Mouse (Mus musculus) cortical plate, adult 2 months (tissue): Measurements from ENCODE around the gene Atg9b. TPM values are rescaled to one million over a fixed set of nuclear protein-coding genes. Genes with fewer than 3 reads are reported as not detected.
A peak's percentile ranks its signal among the peaks of the same experiment; 100 is the strongest.

Experiments used
- H3K27ac ChIP-seq: fragments of 200-500 bp; 2 replicates; pipeline ENCODE4 v1.5.1; 2012; ENCODE audit warnings: low read length, control low read depth, inconsistent platforms; ENCODE audit not compliant: insufficient read depth
- H3K4me1 ChIP-seq: fragments of 200-500 bp; 2 replicates; pipeline ENCODE4 v1.6.1; 2011; ENCODE audit warnings: low read length; ENCODE audit not compliant: control insufficient read depth, insufficient read depth
- H3K4me3 ChIP-seq: fragments of 200-500 bp; 2 replicates; pipeline ENCODE4 v1.5.1; 2011; ENCODE audit warnings: mild to moderate bottlenecking, low read length, control low read depth; ENCODE audit not compliant: insufficient read depth
- CTCF ChIP-seq: fragments of 200-500 bp; IDR thresholded peaks from 2 replicates; pipeline ENCODE4 v1.5.1; 2011; ENCODE audit warnings: mild to moderate bottlenecking, control low read depth, low read length; ENCODE audit not compliant: insufficient read depth; ENCODE audit errors: extremely low read depth
- POLR2A ChIP-seq: fragments of 200-500 bp; IDR thresholded peaks from 2 replicates; pipeline ENCODE4 v1.6.1; 2011; ENCODE audit warnings: mild to moderate bottlenecking, low read length, control low read depth; ENCODE audit not compliant: insufficient read depth; ENCODE audit errors: extremely low read depth
- polyA plus RNA-seq: library from polyadenylated mRNA; depleted of rRNA; stranded (reverse); fragments of >200 nt; gene quantifications from 2 replicates; pipeline ENCODE4 v1.2.3, GENCODE M21; 2012

Gene Atg9b
- polyA plus RNA-seq, 1 experiment = 4.1 TPM

- Histone ChIP-seq H3K27ac (peak overlapping the region; percentile 49), H3K4me3 (peak overlapping the region; percentile 48), H3K4me1 (peaks cover 3% of the 10 kb centered on the region; the same call in 1 of the 2 replicates)
- TF ChIP-seq POLR2A (no peak), CTCF (no peak)
These were observed 39.6 kb downstream of the Atg9b start for GRCm38 (mm10) chr5:24352251-24352859.

GRCm38 (mm10) chr5:24351701-24352171 lies 40.2 kb downstream of the Atg9b start:
- Histone ChIP-seq H3K4me1 (peaks cover 3% of the 10 kb centered on the region; the same call in 1 of the 2 replicates), H3K4me3 (peak overlapping the region; percentile 48), H3K27ac (peak overlapping the region; percentile 3; the same call in 1 of the 2 replicates)
- TF ChIP-seq POLR2A (peak; percentile 64; the same call in 1 of the 2 replicates), CTCF (no peak)

GRCm38 (mm10) chr5:24351278-24351677 lies 40.7 kb downstream of the Atg9b start, which contains the start of gene Kcnh2:
Kcnh2 (minus strand) TSS chr5:24351604.
- TF ChIP-seq CTCF (no peak), POLR2A (no peak)

GRCm38 (mm10) chr5:24350531-24351250 lies 41.3 kb downstream of the Atg9b start:
- TF ChIP-seq POLR2A (no peak), CTCF (no peak)
- no peak overlapping the region for H3K27ac ChIP-seq
- peak overlapping the region; percentile 48 for H3K4me3 ChIP-seq
- peaks cover 3% of the 10 kb centered on the region; the same call in 1 of the 2 replicates for H3K4me1 ChIP-seq

More at GRCm38 (mm10) chr5:24351278-24351677, 40.7 kb downstream of the Atg9b start, which contains the start of gene Kcnh2:
- Histone ChIP-seq H3K27ac (peak within 1 kb of the TSS; percentile 49), H3K4me3 (peak within 1 kb of the TSS; percentile 48), H3K4me1 (peaks cover 3% of the 10 kb centered on the region; the same call in 1 of the 2 replicates)

- Histone ChIP-seq H3K4me3 (peak overlapping the region; percentile 48; the same call in 1 of the 2 replicates), H3K4me1 (peaks cover 3% of the 10 kb centered on the region; the same call in 1 of the 2 replicates), H3K27ac (no peak overlapping the region)
- TF ChIP-seq CTCF = no peak
- no peak for TF ChIP-seq POLR2A
These were observed 41.9 kb downstream of the Atg9b start for GRCm38 (mm10) chr5:24350073-24350472.

GRCm38 (mm10) chr5:24348546-24348945 lies 43.4 kb downstream of the Atg9b start:
- TF ChIP-seq POLR2A = no peak
- no peak for TF ChIP-seq CTCF
- Histone ChIP-seq H3K27ac (no peak overlapping the region), H3K4me1 (peaks cover 3% of the 10 kb centered on the region; the same call in 1 of the 2 replicates), H3K4me3 (peak overlapping the region; percentile 50)

- peaks cover 3% of the 10 kb centered on the region; the same call in 1 of the 2 replicates for H3K4me1 ChIP-seq
- TF ChIP-seq CTCF (no peak), POLR2A (peak; percentile 55; the same call in 1 of the 2 replicates)
- no peak overlapping the region for H3K27ac ChIP-seq
- H3K4me3 ChIP-seq = peak overlapping the region; percentile 50
These were observed 43.8 kb downstream of the Atg9b start for GRCm38 (mm10) chr5:24348128-24348527.

- H3K27ac ChIP-seq = no peak overlapping the region
- H3K4me1 ChIP-seq = peaks cover 3% of the 10 kb centered on the region; the same call in 1 of the 2 replicates
- H3K4me3 ChIP-seq = peak overlapping the region; percentile 50; the same call in 1 of the 2 replicates
- TF ChIP-seq POLR2A (no peak), CTCF (no peak)
These were observed 44.6 kb downstream of the Atg9b start for GRCm38 (mm10) chr5:24347186-24347875.

GRCm38 (mm10) chr5:24346313-24346712 lies 45.6 kb downstream of the Atg9b start:
- no peak overlapping the region for H3K27ac ChIP-seq
- no peak overlapping the region for H3K4me3 ChIP-seq
- TF ChIP-seq CTCF (no peak), POLR2A (no peak)
- H3K4me1 ChIP-seq = peaks cover 3% of the 10 kb centered on the region; the same call in 1 of the 2 replicates
